Mouse (Mus musculus) stomach, embryonic 16.5 days (tissue): ENCODE measurements at regions not wholly inside any gene's neighbourhood (a gene's known extent, or its start where the extent isn't known, plus 50 kb on each side); places are given as distances from the start of the nearest gene placed in this dataset.
A peak's percentile ranks its signal among the peaks of the same experiment; 100 is the strongest.

Experiments used
- ATAC-seq: fragments of 200-750 bp; cut with Nextera tagmentation; 2 replicates; pipeline ENCODE4 v1.8.0; 2017; ENCODE audit warnings: moderate number of reproducible peaks, moderate TSS enrichment; ENCODE audit not compliant: insufficient read depth, low FRiP score
- H3K27ac ChIP-seq: fragments of 300-500 bp; sonication (generic); 2 replicates; pipeline ENCODE4 v1.5.1; 2014; ENCODE audit warnings: low read length
- H3K27me3 ChIP-seq: fragments of 300-500 bp; sonication (generic); 2 replicates; pipeline ENCODE4 v1.6.1; 2014; ENCODE audit warnings: low read length, control low read depth, mixed read lengths; ENCODE audit not compliant: control insufficient read depth, insufficient read depth
- H3K36me3 ChIP-seq: fragments of 300-500 bp; sonication (generic); 2 replicates; pipeline ENCODE4 v1.6.1; 2014; ENCODE audit warnings: low read length; ENCODE audit not compliant: control insufficient read depth, insufficient read depth
- H3K4me1 ChIP-seq: fragments of 300-500 bp; sonication (generic); 2 replicates; pipeline ENCODE4 v1.6.1; 2014; ENCODE audit warnings: low read length, control low read depth, mixed read lengths; ENCODE audit not compliant: control insufficient read depth, insufficient read depth
- H3K4me2 ChIP-seq: fragments of 300-500 bp; sonication (generic); 2 replicates; pipeline ENCODE4 v1.6.1; 2014; ENCODE audit warnings: low read depth, low read length, mixed read lengths
- H3K4me3 ChIP-seq: fragments of 300-500 bp; sonication (generic); replicated peaks from 2 replicates; pipeline ENCODE4 v1.5.1; 2014; ENCODE audit warnings: mild to moderate bottlenecking, low read length
- H3K9ac ChIP-seq: fragments of 300-500 bp; sonication (generic); 2 replicates; pipeline ENCODE4 v1.6.1; 2014; ENCODE audit warnings: low read length
- H3K9me3 ChIP-seq: fragments of 300-500 bp; sonication (generic); replicated peaks from 2 replicates; pipeline ENCODE4 v1.6.1; 2016; ENCODE audit warnings: low read length, control low read depth; ENCODE audit not compliant: control insufficient read depth
- WGBS: fragments of 180-500 bp; shearing (Covaris S2); extraction: QIAGEN DNeasy Blood & Tissue Kit; methylation state at CpG from one replicate; pipeline ENCODE4 v1.1.7; 2014; 5-methylcytosine and 5-hydroxymethylcytosine counted together

- Histone ChIP-seq H3K27me3 (no peaks in the 10 kb centered on the region), H3K36me3 (no peaks in the 10 kb centered on the region), H3K4me2 (peak overlapping the region; percentile 14), H3K4me1 (no peaks in the 10 kb centered on the region), H3K9me3 (no peaks in the 10 kb centered on the region), H3K9ac (no peak overlapping the region), H3K27ac (peak overlapping the region; percentile 50), H3K4me3 (no peak overlapping the region; the same call in 1 of the 2 replicates)
- 52% methylated on average over 18 of the region's 18 CpGs for WGBS
- no peak for ATAC-seq
Measured at GRCm38 (mm10) chr3:144088261-144088884, 116.6 kb downstream of the Lmo4 start.

GRCm38 (mm10) chr3:144087771-144088170 is 117.2 kb downstream of the Lmo4 start:
- Histone ChIP-seq H3K4me3 (no peak overlapping the region), H3K4me1 (no peaks in the 10 kb centered on the region), H3K9ac (no peak overlapping the region), H3K27ac (peak overlapping the region; percentile 50), H3K27me3 (no peaks in the 10 kb centered on the region), H3K4me2 (peak overlapping the region; percentile 14; the same call in 1 of the 2 replicates), H3K9me3 (no peaks in the 10 kb centered on the region), H3K36me3 (no peaks in the 10 kb centered on the region)
- 44% methylated on average over 7 of the region's 7 CpGs for WGBS
- ATAC-seq: no peak

- no peaks in the 10 kb centered on the region for H3K9me3 ChIP-seq
- ATAC-seq: no peak
- 81% methylated on average over 3 of the region's 3 CpGs for WGBS
Measured at GRCm38 (mm10) chr3:144086176-144086575, 118.8 kb downstream of the Lmo4 start.

GRCm38 (mm10) chr3:144079960-144080359 is 125.1 kb downstream of the Lmo4 start:
- Histone ChIP-seq H3K27ac (no peak overlapping the region), H3K4me2 (no peak overlapping the region), H3K27me3 (no peaks in the 10 kb centered on the region), H3K4me1 (no peaks in the 10 kb centered on the region), H3K4me3 (no peak overlapping the region), H3K9ac (no peak overlapping the region), H3K9me3 (no peaks in the 10 kb centered on the region), H3K36me3 (no peaks in the 10 kb centered on the region)
- whole genome bisulfite sequencing: 87% methylated on average over 3 of the region's 3 CpGs
- ATAC-seq: no peak

More at GRCm38 (mm10) chr3:144086176-144086575, 118.8 kb downstream of the Lmo4 start:
- H3K9ac ChIP-seq: no peak overlapping the region
- H3K36me3 ChIP-seq: no peaks in the 10 kb centered on the region
- no peak overlapping the region for H3K4me3 ChIP-seq
- H3K27ac ChIP-seq: no peak overlapping the region
- H3K27me3 ChIP-seq: no peaks in the 10 kb centered on the region
- no peaks in the 10 kb centered on the region for H3K4me1 ChIP-seq
- H3K4me2 ChIP-seq: no peak overlapping the region

- H3K4me2 ChIP-seq: no peak overlapping the region
- H3K9ac ChIP-seq: no peak overlapping the region
- WGBS: 79% methylated on average over 13 of the region's 13 CpGs
- H3K27ac ChIP-seq: no peak overlapping the region
- H3K36me3 ChIP-seq: no peaks in the 10 kb centered on the region
- H3K9me3 ChIP-seq: no peaks in the 10 kb centered on the region
- H3K27me3 ChIP-seq: no peaks in the 10 kb centered on the region
- no peaks in the 10 kb centered on the region for H3K4me1 ChIP-seq
- H3K4me3 ChIP-seq: no peak overlapping the region
- no peak for ATAC-seq
Measured at GRCm38 (mm10) chr3:144078198-144078935, 126.7 kb downstream of the Lmo4 start.

GRCm38 (mm10) chr3:144069979-144070540 is 135.0 kb downstream of the Lmo4 start:
- Histone ChIP-seq H3K4me1 (no peaks in the 10 kb centered on the region), H3K27me3 (no peaks in the 10 kb centered on the region), H3K9me3 (no peaks in the 10 kb centered on the region), H3K4me2 (no peak overlapping the region), H3K4me3 (no peak overlapping the region), H3K36me3 (no peaks in the 10 kb centered on the region), H3K9ac (no peak overlapping the region), H3K27ac (no peak overlapping the region)
- no peak for ATAC-seq
- 66% methylated on average over 10 of the region's 10 CpGs for WGBS

- Histone ChIP-seq H3K4me1 (no peaks in the 10 kb centered on the region), H3K9me3 (no peaks in the 10 kb centered on the region), H3K27me3 (no peaks in the 10 kb centered on the region), H3K4me2 (no peak overlapping the region), H3K36me3 (no peaks in the 10 kb centered on the region), H3K27ac (no peak overlapping the region), H3K4me3 (no peak overlapping the region), H3K9ac (no peak overlapping the region)
- no peak for ATAC-seq
- WGBS: 87% methylated on average over 3 of the region's 3 CpGs
Measured at GRCm38 (mm10) chr3:144067016-144067415, 138.0 kb downstream of the Lmo4 start.

- no peaks in the 10 kb centered on the region for H3K36me3 ChIP-seq
- H3K4me3 ChIP-seq: no peak overlapping the region
- H3K27ac ChIP-seq: no peak overlapping the region
- no peak for ATAC-seq
- no peaks in the 10 kb centered on the region for H3K9me3 ChIP-seq
- H3K4me2 ChIP-seq: no peak overlapping the region
- H3K4me1 ChIP-seq: no peaks in the 10 kb centered on the region
- H3K9ac ChIP-seq: no peak overlapping the region
- H3K27me3 ChIP-seq: no peaks in the 10 kb centered on the region
- WGBS: 48% methylated on average over 4 of the region's 4 CpGs
Measured at GRCm38 (mm10) chr3:144058106-144058505, 146.9 kb downstream of the Lmo4 start.

- no peak overlapping the region for H3K27ac ChIP-seq
- H3K4me3 ChIP-seq: no peak overlapping the region
- no peak for ATAC-seq
- H3K9ac ChIP-seq: no peak overlapping the region
- H3K36me3 ChIP-seq: no peaks in the 10 kb centered on the region
- H3K27me3 ChIP-seq: no peaks in the 10 kb centered on the region
- no peaks in the 10 kb centered on the region for H3K9me3 ChIP-seq
- no peak overlapping the region for H3K4me2 ChIP-seq
- H3K4me1 ChIP-seq: no peaks in the 10 kb centered on the region
- 90% methylated on average over 4 of the region's 4 CpGs for WGBS
Measured at GRCm38 (mm10) chr3:144050341-144050740, 154.7 kb downstream of the Lmo4 start.
